Mouse (Mus musculus) limb, embryonic 15.5 days (tissue): ENCODE results near the gene Spata9. TPM values are rescaled to one million over a fixed set of nuclear protein-coding genes. Genes with fewer than 3 reads are reported as not detected.

Source experiments
- ATAC-seq: fragments of 200-750 bp; cut with Nextera tagmentation; 2 replicates; pipeline ENCODE4 v1.8.0; 2017; ENCODE audit warnings: low read depth, moderate TSS enrichment; ENCODE audit not compliant: insufficient number of reproducible peaks, low FRiP score, low TSS enrichment
- H3K27ac ChIP-seq: fragments of 300-500 bp; sonication (generic); 2 replicates; pipeline ENCODE4 v1.5.1; 2015; ENCODE audit warnings: moderate library complexity, mild to moderate bottlenecking, inconsistent platforms
- H3K27me3 ChIP-seq: fragments of 300-500 bp; sonication (generic); 2 replicates; pipeline ENCODE4 v1.6.1; 2015; ENCODE audit warnings: inconsistent platforms
- H3K36me3 ChIP-seq: fragments of 300-500 bp; sonication (generic); 2 replicates; pipeline ENCODE4 v1.6.1; 2015; ENCODE audit warnings: inconsistent platforms
- H3K4me1 ChIP-seq: fragments of 300-500 bp; sonication (generic); 2 replicates; pipeline ENCODE4 v1.6.1; 2015; ENCODE audit warnings: inconsistent platforms
- H3K4me2 ChIP-seq: fragments of 300-500 bp; sonication (generic); 2 replicates; pipeline ENCODE4 v1.6.1; 2015; ENCODE audit warnings: mild to moderate bottlenecking, inconsistent platforms
- H3K4me3 ChIP-seq: fragments of 300-500 bp; sonication (generic); 2 replicates; pipeline ENCODE4 v1.5.1; 2015; ENCODE audit warnings: mild to moderate bottlenecking, inconsistent platforms
- H3K9ac ChIP-seq: fragments of 300-500 bp; sonication (generic); 2 replicates; pipeline ENCODE4 v1.6.1; 2015; ENCODE audit warnings: inconsistent platforms
- H3K9me3 ChIP-seq: fragments of 300-500 bp; sonication (generic); 2 replicates; pipeline ENCODE4 v1.6.1; 2016; ENCODE audit warnings: inconsistent platforms
- WGBS: fragments of 180-500 bp; shearing (Covaris S2); methylation state at CpG from one replicate; pipeline ENCODE4 v1.1.7; 2015; 5-methylcytosine and 5-hydroxymethylcytosine counted together
- polyA plus RNA-seq: library from polyadenylated mRNA; unstranded; fragments of >200 nt; fragmentation: Nextera tagmentation; extraction: Ambion mirVana; gene quantifications from 2 replicates; pipeline ENCODE4 v1.2.1, GENCODE M21; 2015

Spata9 gene
- polyA plus RNA-seq, 1 experiment from 2014 or later: 0.70 TPM

DNA sequence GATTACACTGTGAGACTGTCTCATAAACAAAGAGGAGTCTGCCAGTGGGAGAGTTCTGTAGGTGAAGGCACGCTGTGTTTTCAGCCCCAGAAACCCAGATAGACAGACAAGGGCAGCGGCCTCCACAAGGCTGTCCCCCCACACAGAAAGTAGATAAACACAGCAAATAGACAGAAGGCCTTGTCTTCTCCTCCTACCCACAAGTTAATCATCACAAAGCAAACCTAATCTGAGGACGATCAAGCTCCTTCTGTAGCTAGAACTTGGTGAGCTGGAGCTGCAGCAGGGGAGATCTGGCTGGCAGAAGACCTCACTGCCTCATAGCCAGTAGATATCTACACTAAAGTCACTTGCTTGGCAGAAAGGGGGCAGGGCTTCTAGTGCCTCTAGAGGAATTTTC lies 36.3 kb downstream of the Spata9 start:
- Histone ChIP-seq H3K4me3 (no peak overlapping the region), H3K27ac (no peak overlapping the region), H3K9me3 (no peaks in the 10 kb centered on the region), H3K4me2 (no peak overlapping the region), H3K36me3 (0 out of 2 replicates have a peak, but pooled peaks cover 10% of the 10 kb centered on the region), H3K4me1 (no peaks in the 10 kb centered on the region), H3K27me3 (no peaks in the 10 kb centered on the region), H3K9ac (no peak overlapping the region)
- WGBS: 76% methylated on average over 3 of the region's 3 CpGs
- no peak for ATAC-seq

DNA sequence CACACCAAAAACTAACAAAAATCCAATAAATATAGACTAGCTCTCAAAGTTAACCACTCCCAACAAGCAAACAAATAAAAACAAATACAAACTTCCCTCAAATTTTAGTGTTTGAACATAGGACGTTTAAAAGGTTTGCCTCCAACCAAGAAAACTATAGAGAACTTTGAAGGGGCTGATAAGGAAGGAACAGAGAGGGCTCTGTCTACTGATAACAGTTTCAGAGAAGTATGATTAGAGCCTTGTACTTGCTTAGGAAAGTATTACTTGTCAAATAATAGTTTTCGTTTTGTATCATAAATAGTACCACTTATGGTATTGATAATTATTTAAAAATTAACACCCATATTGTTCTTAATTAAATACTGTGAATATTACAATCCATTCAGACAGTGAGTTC lies 47.6 kb downstream of the Spata9 start:
- H3K9me3 ChIP-seq: no peaks in the 10 kb centered on the region
- H3K36me3 ChIP-seq: no peaks in the 10 kb centered on the region
- no peak overlapping the region for H3K4me3 ChIP-seq
- H3K4me2 ChIP-seq: no peak overlapping the region
- no peak overlapping the region for H3K9ac ChIP-seq
- H3K27me3 ChIP-seq: no peaks in the 10 kb centered on the region
- no peak overlapping the region for H3K27ac ChIP-seq
- H3K4me1 ChIP-seq: peaks cover 5% of the 10 kb centered on the region
- WGBS: 77% methylated on average over 2 of the region's 2 CpGs
- no peak for ATAC-seq

DNA sequence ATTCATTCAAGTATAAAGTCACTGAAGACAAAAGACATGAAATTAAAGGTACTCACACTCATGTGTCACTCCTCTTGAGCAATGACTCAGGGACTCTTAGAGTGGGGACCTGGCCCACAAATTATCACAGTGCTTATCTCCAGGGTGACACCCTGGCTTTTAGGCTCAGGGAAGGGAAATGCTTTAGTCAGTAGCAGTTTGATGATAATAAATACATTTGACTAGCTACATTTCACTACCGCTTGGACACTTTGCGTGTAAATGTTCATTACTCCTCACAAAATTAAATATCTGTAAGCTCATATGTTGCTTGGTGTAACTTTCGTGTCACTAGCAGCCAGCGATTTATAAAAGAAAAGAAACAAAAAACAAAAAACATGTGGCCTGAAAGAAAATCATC lies 50.5 kb downstream of the Spata9 start:
- 72% methylated on average over 4 of the region's 4 CpGs for WGBS
- Histone ChIP-seq H3K27ac (peak overlapping the region; percentile 94), H3K4me3 (peak overlapping the region; percentile 56), H3K4me1 (peaks cover 5% of the 10 kb centered on the region), H3K27me3 (no peaks in the 10 kb centered on the region), H3K4me2 (peak overlapping the region; percentile 59), H3K9ac (peak overlapping the region; percentile 84), H3K9me3 (no peaks in the 10 kb centered on the region), H3K36me3 (no peaks in the 10 kb centered on the region)
- ATAC-seq: no peak

DNA sequence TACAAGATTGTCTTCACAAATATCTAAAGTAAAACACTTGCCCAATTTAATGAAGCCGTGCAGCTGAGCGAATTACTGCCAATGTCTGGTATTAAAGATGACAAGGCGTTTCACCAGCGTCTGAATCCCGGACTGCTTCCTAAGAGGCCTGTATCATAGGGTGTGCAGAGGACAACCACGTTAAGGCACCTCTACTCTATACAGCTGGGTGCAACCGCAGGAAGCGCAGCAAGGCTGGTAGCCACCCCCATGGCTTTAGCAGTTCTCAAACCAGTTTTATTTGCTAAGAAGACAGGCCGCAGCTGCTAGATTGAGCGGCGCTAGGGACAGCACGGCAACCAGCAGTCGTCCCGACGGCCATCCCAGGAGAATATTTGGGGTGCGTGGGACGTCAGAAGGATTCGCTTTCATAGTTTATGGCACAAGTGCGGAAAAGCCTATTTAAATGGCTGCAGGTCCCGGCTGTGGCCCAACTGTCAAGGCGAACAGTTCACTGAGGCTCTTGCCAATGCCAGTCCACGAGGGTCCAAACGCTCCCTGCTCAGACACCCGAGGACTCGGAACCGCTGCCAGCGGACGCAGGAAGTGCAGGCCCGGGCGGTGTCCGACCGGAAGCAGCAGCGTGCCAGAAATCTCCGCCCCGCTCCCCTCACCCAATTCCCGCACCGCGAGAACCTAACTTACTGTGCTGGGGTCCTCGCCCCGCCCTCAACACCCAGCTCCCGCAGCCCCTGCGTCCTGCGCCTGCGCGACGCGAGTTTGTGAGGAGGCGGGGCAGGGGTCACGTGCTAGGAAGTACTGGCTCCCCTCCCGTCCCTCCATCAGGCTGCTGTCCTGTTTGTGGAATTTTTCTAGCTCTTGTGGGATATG lies 51.3 kb downstream of the Spata9 start, which contains the start of gene Rfesd:
Gene Rfesd (minus strand): TSS at position 746 of the 870 bp plus-strand sequence.
- peak; percentile 100 for ATAC-seq
- Histone ChIP-seq H3K4me2 (peak within 1 kb of the TSS; percentile 59), H3K27ac (peak within 1 kb of the TSS; percentile 94), H3K4me1 (peaks cover 5% of the 10 kb centered on the region), H3K9me3 (no peaks in the 10 kb centered on the region), H3K9ac (peak within 1 kb of the TSS; percentile 84), H3K4me3 (peak within 1 kb of the TSS; percentile 56), H3K36me3 (no peaks in the 10 kb centered on the region), H3K27me3 (no peaks in the 10 kb centered on the region)
- under 1% methylated on average over 50 of the region's 50 CpGs for WGBS

DNA sequence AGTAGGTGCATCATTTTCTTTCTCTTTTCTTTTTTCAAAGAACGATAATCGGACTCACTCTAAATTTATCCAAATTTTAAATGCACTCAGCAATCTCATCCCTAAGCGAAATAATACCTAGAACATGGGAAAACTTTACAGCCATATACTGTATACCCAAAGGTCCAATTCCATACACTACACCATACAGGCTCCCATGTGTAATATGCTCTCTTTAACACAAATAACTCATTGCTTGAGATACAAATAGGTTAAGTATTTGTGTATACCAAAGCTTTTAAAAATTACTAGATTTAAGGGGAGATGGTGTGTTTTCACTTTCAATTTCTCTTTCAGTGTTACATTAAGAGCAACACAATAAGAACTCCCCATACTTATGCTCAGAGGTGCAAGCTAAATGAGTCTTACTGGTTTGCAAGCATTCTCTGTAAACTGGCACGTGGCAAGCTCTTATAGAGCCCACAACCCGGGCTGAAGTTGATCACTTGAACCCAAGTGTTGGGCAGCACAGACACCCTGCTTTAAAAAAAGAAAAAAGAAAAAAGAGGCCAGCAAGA lies 52.0 kb downstream of the Spata9 start:
- Histone ChIP-seq H3K4me1 (peaks cover 5% of the 10 kb centered on the region), H3K9me3 (no peaks in the 10 kb centered on the region), H3K27ac (peak overlapping the region; percentile 94), H3K9ac (no peak overlapping the region), H3K36me3 (no peaks in the 10 kb centered on the region), H3K27me3 (no peaks in the 10 kb centered on the region), H3K4me3 (peak overlapping the region; percentile 56), H3K4me2 (peak overlapping the region; percentile 59)
- no peak; the same call in 1 of the 2 replicates for ATAC-seq
- 42% methylated on average over 5 of the region's 5 CpGs for WGBS

DNA sequence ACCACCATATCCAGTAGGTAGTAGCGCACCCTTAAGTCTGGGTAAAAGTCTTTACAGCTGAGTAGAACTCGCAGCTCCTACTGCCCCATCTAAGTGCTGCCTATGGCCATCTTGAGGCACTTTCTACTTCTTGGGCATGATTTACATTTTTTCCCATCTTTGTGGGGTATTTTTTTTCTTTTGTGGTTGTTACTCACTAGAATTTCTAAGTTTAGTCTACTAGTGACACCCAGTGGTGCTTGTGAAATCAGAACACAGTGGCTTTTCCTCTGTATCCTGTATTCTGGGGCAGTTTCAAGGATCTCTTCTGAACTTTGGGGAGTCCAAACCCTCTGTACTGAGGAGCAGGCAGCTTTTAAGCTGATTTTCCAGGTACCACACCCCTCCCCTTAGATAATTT lies 54.8 kb downstream of the Spata9 start:
- H3K4me3 ChIP-seq: no peak overlapping the region
- H3K9ac ChIP-seq: no peak overlapping the region
- H3K27ac ChIP-seq: no peak overlapping the region
- 89% methylated on average over 2 of the region's 2 CpGs for WGBS
- H3K36me3 ChIP-seq: no peaks in the 10 kb centered on the region
- H3K4me2 ChIP-seq: no peak overlapping the region
- H3K27me3 ChIP-seq: no peaks in the 10 kb centered on the region
- H3K9me3 ChIP-seq: no peaks in the 10 kb centered on the region
- no peak for ATAC-seq
- peaks cover 5% of the 10 kb centered on the region for H3K4me1 ChIP-seq

DNA sequence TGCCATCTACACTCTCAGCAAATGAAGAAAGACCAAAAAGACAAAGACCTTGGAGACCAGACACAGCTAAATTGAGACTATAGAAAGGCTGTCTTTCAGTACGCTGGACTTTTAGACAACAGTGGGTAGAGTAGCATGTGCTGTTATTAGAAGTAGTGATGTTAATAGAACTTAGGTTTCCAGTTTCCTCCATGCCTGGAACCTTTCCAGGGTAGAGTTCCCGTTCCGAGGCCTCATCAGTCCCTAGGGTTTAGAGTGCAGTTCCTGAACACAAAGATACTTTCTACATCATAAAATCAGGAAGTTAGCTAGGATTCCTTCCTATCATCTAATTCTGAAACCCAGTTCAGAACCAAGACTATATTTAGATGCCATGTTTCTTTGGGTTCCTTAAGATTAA lies 57.6 kb downstream of the Spata9 start:
- Histone ChIP-seq H3K4me1 (no peaks in the 10 kb centered on the region), H3K27me3 (no peaks in the 10 kb centered on the region), H3K9ac (no peak overlapping the region), H3K27ac (no peak overlapping the region), H3K4me3 (no peak overlapping the region), H3K9me3 (no peaks in the 10 kb centered on the region), H3K4me2 (no peak overlapping the region), H3K36me3 (no peaks in the 10 kb centered on the region)
- 56% methylated on average over 3 of the region's 3 CpGs for WGBS
- ATAC-seq: no peak

DNA sequence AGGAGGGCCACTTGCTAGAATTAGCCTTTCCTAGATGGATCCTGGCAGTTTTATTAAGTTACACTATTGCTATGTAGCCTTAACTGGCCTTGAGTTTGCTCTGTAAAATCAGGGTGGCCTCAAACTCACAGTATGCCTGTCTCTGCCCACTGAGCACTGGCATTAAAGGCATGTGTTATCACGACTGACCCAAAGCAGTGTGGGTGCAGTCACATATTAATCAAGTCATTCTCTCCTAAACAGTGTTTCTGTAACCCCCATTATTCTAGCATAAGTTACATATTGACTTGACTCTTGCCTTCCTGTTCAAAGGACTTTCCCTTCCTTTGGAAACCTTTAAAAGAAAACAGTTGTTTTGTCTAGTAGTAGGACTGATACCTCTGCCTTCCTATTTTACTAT lies 75.5 kb downstream of the Spata9 start:
- no peak for ATAC-seq
- no peak overlapping the region for H3K4me3 ChIP-seq
- H3K9me3 ChIP-seq: no peaks in the 10 kb centered on the region
- no peak overlapping the region for H3K27ac ChIP-seq
- 65% methylated on average over 1 of the region's 1 CpGs for WGBS
- H3K4me1 ChIP-seq: no peaks in the 10 kb centered on the region
- H3K4me2 ChIP-seq: no peak overlapping the region
- H3K27me3 ChIP-seq: no peaks in the 10 kb centered on the region
- H3K36me3 ChIP-seq: no peaks in the 10 kb centered on the region
- no peak overlapping the region for H3K9ac ChIP-seq

DNA sequence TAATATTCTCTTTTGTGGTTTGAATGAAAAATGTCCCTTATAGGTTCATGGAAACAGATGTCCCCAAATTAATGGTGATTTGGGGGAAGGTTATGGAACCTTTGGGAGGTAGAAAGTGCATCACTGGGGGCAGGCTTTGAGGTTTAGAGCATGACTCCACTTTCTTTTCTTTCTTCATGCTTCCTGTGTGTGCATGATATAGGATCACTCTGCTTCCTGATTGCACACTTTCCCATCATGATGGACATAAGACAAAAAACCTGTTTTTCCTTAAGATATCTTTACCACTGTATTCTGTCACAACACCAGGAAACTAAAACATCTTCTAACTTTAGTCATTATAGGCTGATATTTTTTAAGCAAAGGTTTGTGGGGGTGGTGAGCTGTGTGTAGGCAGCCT lies 78.0 kb downstream of the Spata9 start:
- H3K27ac ChIP-seq: no peak overlapping the region
- H3K36me3 ChIP-seq: no peaks in the 10 kb centered on the region
- no peaks in the 10 kb centered on the region for H3K27me3 ChIP-seq
- H3K4me2 ChIP-seq: no peak overlapping the region
- H3K4me1 ChIP-seq: no peaks in the 10 kb centered on the region
- ATAC-seq: no peak
- no peak overlapping the region for H3K9ac ChIP-seq
- H3K9me3 ChIP-seq: no peaks in the 10 kb centered on the region
- H3K4me3 ChIP-seq: no peak overlapping the region

Other genes with a start within 250 kb of the Spata9 start
- gene Glrx, start 127.3 kb upstream of the Spata9 start, polyA plus RNA-seq: 118 and 120 TPM in 2 replicates
- 27.5 and 33.4 TPM in 2 replicates for gene Rhobtb3, start 23.2 kb upstream of the Spata9 start, polyA plus RNA-seq
- 20.3 and 22.4 TPM in 2 replicates for gene Rfesd, start 51.6 kb downstream of the Spata9 start, polyA plus RNA-seq
- 0.09 and 0.10 TPM in 2 replicates for gene Gpr150, start 89.8 kb downstream of the Spata9 start, polyA plus RNA-seq
- 9.3 and 10.4 TPM in 2 replicates for gene Arsk, start 131.5 kb downstream of the Spata9 start, polyA plus RNA-seq
- 14.4 and 15.7 TPM in 2 replicates for gene Ttc37, start 131.6 kb downstream of the Spata9 start, polyA plus RNA-seq